Mouse (Mus musculus) heart, postnatal 36 days (tissue): Measurements from ENCODE around the gene Egr4. TPM values are rescaled to one million over a fixed set of nuclear protein-coding genes. Genes with fewer than 3 reads are reported as not detected.

ENCODE experiments used
- total RNA-seq, 2 experiments: library from RNA; stranded (reverse); gene quantifications; 2 replicates each; pipeline ENCODE4 v1.2.3; 2021

The Egr4 gene
- total RNA-seq, 2 experiments from 2014 or later: not detected

Other genes starting within 250 kb of the Egr4 start
- gene Sfxn5, start 180.2 kb downstream of the Egr4 start, total RNA-seq: 1 to 10 TPM; 3.4 to 4.1 TPM
- 10 to 100 TPM; 65.0 to 67.0 TPM for gene Rab11fip5, start 139.0 kb downstream of the Egr4 start, total RNA-seq
- gene Noto, start 89.7 kb downstream of the Egr4 start, total RNA-seq: not detected
- 1 to 10 TPM; 7.8 to 9.2 TPM for gene Smyd5, start 81.6 kb downstream of the Egr4 start, total RNA-seq
- 100 to 1,000 TPM; 151 TPM for gene Cct7, start 62.1 kb downstream of the Egr4 start, total RNA-seq
- 10 to 100 TPM; 10.7 to 14.7 TPM for gene Pradc1, start 61.6 kb downstream of the Egr4 start, total RNA-seq
- gene Fbxo41, start 10.6 kb downstream of the Egr4 start, total RNA-seq: not detected
- gene Alms1, start 73.9 kb upstream of the Egr4 start, total RNA-seq: 1 to 10 TPM; 2.1 to 2.4 TPM
- not detected for gene Nat8f7, start 199.6 kb upstream of the Egr4 start, total RNA-seq